Mouse (Mus musculus) adrenal gland, adult 18-20 months (tissue): ENCODE results near the gene Hspd1. TPM values are rescaled to one million over a fixed set of nuclear protein-coding genes. Genes with fewer than 3 reads are reported as not detected.
"Not testable (repeated sequence)": the region's sequence is repeated elsewhere in the genome, so short reads cannot be mapped to it uniquely, and the experiment has no call there.

ENCODE experiments used
- DNase-seq, 2 experiments: peaks; one replicate each; pipeline ENCODE4 v3.0.0; 2021 to 2022; ENCODE audit warnings: low spot score in 2 of 2
- total RNA-seq, 2 experiments: library from RNA; stranded (reverse); gene quantifications; 1 replicate in 1 of 2; 2 replicates in 1 of 2; pipeline ENCODE4 v1.2.3; 2021

Hspd1 gene
- total RNA-seq, 2 experiments from 2014 or later, result 1,240 to 1,713 TPM

- DNase-seq, result no peak
These were observed 811 bp upstream of the Hspd1 start for GRCm38 (mm10) chr1:55088611-55089497.

GRCm38 (mm10) chr1:55087401-55087904 is 590 bp downstream of the Hspd1 start:
- DNase-seq, result no peak

- peak in 1 of 2 experiments; percentile 34 for DNase-seq
These were observed 1.1 kb downstream of the Hspd1 start for GRCm38 (mm10) chr1:55086868-55087400.

- DNase-seq, result no peak
These were observed 2.2 kb downstream of the Hspd1 start for GRCm38 (mm10) chr1:55085781-55086366.

- no peak for DNase-seq
These were observed 5.9 kb downstream of the Hspd1 start for GRCm38 (mm10) chr1:55082106-55082505.

GRCm38 (mm10) chr1:55079677-55080076 is 8.4 kb downstream of the Hspd1 start:
- no peak for DNase-seq

GRCm38 (mm10) chr1:55076849-55077516 is 11.1 kb downstream of the Hspd1 start:
- DNase-seq, result no peak

GRCm38 (mm10) chr1:55076395-55076743 is 11.7 kb downstream of the Hspd1 start:
- no peak for DNase-seq

- no peak for DNase-seq
These were observed 12.2 kb downstream of the Hspd1 start for GRCm38 (mm10) chr1:55075652-55076394.

GRCm38 (mm10) chr1:55074757-55075156 is 13.3 kb downstream of the Hspd1 start:
- no peak for DNase-seq

- DNase-seq, result not testable (repeated sequence)
These were observed 15.7 kb downstream of the Hspd1 start for GRCm38 (mm10) chr1:55072328-55072727.

GRCm38 (mm10) chr1:55061772-55062171 is 26.3 kb downstream of the Hspd1 start:
- no peak for DNase-seq

- no peak for DNase-seq
These were observed 26.9 kb downstream of the Hspd1 start for GRCm38 (mm10) chr1:55061099-55061498.

- DNase-seq, result not testable (repeated sequence)
These were observed 29.7 kb downstream of the Hspd1 start for GRCm38 (mm10) chr1:55058383-55058782.

GRCm38 (mm10) chr1:55055322-55056115 is 32.5 kb downstream of the Hspd1 start:
- no peak for DNase-seq

- DNase-seq, result no peak
These were observed 34.4 kb downstream of the Hspd1 start for GRCm38 (mm10) chr1:55053596-55053995.

GRCm38 (mm10) chr1:55053005-55053404 is 35.0 kb downstream of the Hspd1 start:
- peak in 1 of 2 experiments; percentile 75 for DNase-seq

- peak; percentile 99 for DNase-seq
These were observed 35.6 kb downstream of the Hspd1 start, which contains the start of gene Coq10b for GRCm38 (mm10) chr1:55052355-55052953. Coq10b (plus strand) TSS chr1:55052770.

- no peak for DNase-seq
These were observed 36.4 kb downstream of the Hspd1 start for GRCm38 (mm10) chr1:55051671-55052070.
